Mouse (Mus musculus) midbrain, embryonic 15.5 days (tissue): ENCODE data around the gene Hmgb1. TPM values are rescaled to one million over a fixed set of nuclear protein-coding genes. Genes with fewer than 3 reads are reported as not detected.

Experiments used
- ATAC-seq: fragments of 200-750 bp; cut with Nextera tagmentation; replicated peaks from 2 replicates; pipeline ENCODE4 v1.8.0; 2017; ENCODE audit warnings: moderate TSS enrichment
- H3K27ac ChIP-seq: fragments of 300-500 bp; sonication (generic); 2 replicates; pipeline ENCODE4 v1.5.1; 2015; ENCODE audit warnings: mild to moderate bottlenecking, inconsistent platforms
- H3K27me3 ChIP-seq: fragments of 300-500 bp; sonication (generic); replicated peaks from 2 replicates; pipeline ENCODE4 v1.6.1; 2015; ENCODE audit warnings: inconsistent platforms
- H3K36me3 ChIP-seq: fragments of 300-500 bp; sonication (generic); replicated peaks from 2 replicates; pipeline ENCODE4 v1.6.1; 2015; ENCODE audit warnings: inconsistent platforms
- H3K4me1 ChIP-seq: fragments of 300-500 bp; sonication (generic); 2 replicates; pipeline ENCODE4 v1.6.1; 2015; ENCODE audit warnings: inconsistent platforms
- H3K4me2 ChIP-seq: fragments of 300-500 bp; sonication (generic); 2 replicates; pipeline ENCODE4 v1.6.1; 2015; ENCODE audit warnings: inconsistent platforms, mild to moderate bottlenecking, moderate library complexity
- H3K4me3 ChIP-seq: fragments of 300-500 bp; sonication (generic); 2 replicates; pipeline ENCODE4 v1.5.1; 2015; ENCODE audit warnings: mild to moderate bottlenecking, inconsistent platforms
- H3K9ac ChIP-seq: fragments of 300-500 bp; sonication (generic); 2 replicates; pipeline ENCODE4 v1.6.1; 2015; ENCODE audit warnings: mild to moderate bottlenecking, inconsistent platforms
- H3K9me3 ChIP-seq: fragments of 300-500 bp; sonication (generic); 2 replicates; pipeline ENCODE4 v1.6.1; 2016; ENCODE audit warnings: inconsistent platforms
- WGBS: fragments of 180-500 bp; shearing (Covaris S2); methylation state at CpG from one replicate; pipeline ENCODE4 v1.1.7; 2015; ENCODE audit warnings: mixed read lengths; 5-methylcytosine and 5-hydroxymethylcytosine counted together
- polyA plus RNA-seq: library from polyadenylated mRNA; unstranded; fragments of >200 nt; fragmentation: Nextera tagmentation; extraction: Ambion mirVana; gene quantifications from 2 replicates; pipeline ENCODE4 v1.2.1, GENCODE M21; 2015

Hmgb1 gene
- polyA plus RNA-seq, 1 experiment from 2014 or later: 713 TPM

DNA sequence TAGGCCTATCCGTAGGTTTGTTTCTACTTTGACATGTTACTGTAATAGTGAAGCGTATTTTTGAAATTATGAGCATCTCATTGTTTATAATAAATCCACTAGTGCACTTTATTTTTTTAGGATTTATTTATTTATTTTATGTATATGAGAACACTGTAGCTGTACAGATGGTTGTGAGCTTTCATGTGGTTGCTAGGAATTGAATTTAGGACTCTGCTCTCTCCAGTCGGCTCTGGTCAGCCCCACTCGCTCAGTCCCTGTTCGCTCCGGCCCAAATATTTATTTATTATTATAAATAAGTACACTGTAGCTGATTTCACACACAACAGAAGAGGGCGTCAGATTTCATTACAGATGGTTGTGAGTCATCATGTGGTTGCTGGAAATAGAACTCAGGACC is 24.5 kb upstream of the Hmgb1 start:
- 59% methylated on average over 7 of the region's 7 CpGs for WGBS
- no peak for ATAC-seq
- no peaks in the 10 kb centered on the region for H3K9me3 ChIP-seq
- H3K4me3 ChIP-seq: no peak overlapping the region
- no peak overlapping the region for H3K4me2 ChIP-seq
- H3K4me1 ChIP-seq: peaks cover 17% of the 10 kb centered on the region; the same call in 1 of the 2 replicates
- H3K9ac ChIP-seq: no peak overlapping the region
- no peaks in the 10 kb centered on the region for H3K27me3 ChIP-seq
- no peak overlapping the region for H3K27ac ChIP-seq
- H3K36me3 ChIP-seq: peaks cover 31% of the 10 kb centered on the region

DNA sequence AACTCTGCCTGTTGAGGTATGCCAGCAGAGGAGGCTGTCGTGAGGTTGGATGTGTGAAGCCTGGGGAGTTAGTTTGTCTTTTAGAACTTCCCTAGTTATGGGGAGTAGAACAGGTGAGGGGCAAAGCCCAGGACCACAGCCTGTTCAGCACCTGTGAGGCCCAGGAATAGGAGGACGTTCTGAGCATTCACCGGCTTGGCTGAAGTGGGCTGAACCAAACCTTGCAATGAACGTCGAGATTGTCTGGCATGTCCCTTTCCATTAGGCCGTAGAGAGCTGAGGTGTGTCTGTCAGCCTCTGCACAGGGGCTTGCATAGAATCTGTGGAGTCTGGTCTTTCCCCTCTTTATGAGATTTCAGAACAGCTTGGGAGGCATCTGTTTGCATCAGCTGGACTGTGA is 23.4 kb upstream of the Hmgb1 start:
- H3K4me3 ChIP-seq: no peak overlapping the region
- no peak for ATAC-seq
- H3K4me2 ChIP-seq: no peak overlapping the region
- H3K9me3 ChIP-seq: no peaks in the 10 kb centered on the region
- H3K27ac ChIP-seq: no peak overlapping the region
- 47% methylated on average over 6 of the region's 6 CpGs for WGBS
- peaks cover 30% of the 10 kb centered on the region for H3K36me3 ChIP-seq
- no peaks in the 10 kb centered on the region for H3K27me3 ChIP-seq
- H3K4me1 ChIP-seq: peaks cover 17% of the 10 kb centered on the region; the same call in 1 of the 2 replicates
- H3K9ac ChIP-seq: no peak overlapping the region

DNA sequence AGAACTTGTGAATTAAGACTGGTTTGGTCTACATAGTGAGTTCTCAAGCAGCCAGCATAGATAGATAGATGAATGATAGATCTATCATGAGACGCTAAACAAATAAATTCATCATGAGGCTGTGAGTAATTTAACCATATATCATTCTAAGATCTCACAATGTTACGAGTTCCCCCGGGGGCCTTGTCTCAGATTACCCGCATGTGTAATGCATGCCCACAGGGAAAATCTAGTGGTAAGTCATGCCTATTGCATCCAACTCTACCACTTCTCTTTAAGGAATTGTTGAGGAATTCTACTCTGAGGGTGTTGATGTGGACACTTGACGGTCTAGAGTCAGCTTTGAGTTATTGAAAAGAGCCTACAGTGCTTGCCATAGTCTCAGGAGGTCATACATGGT is 22.0 kb upstream of the Hmgb1 start:
- H3K27me3 ChIP-seq: no peaks in the 10 kb centered on the region
- no peak overlapping the region for H3K4me2 ChIP-seq
- 89% methylated on average over 5 of the region's 5 CpGs for WGBS
- no peak for ATAC-seq
- no peak overlapping the region for H3K9ac ChIP-seq
- no peak overlapping the region for H3K4me3 ChIP-seq
- peaks cover 43% of the 10 kb centered on the region for H3K36me3 ChIP-seq
- H3K27ac ChIP-seq: no peak overlapping the region
- H3K9me3 ChIP-seq: no peaks in the 10 kb centered on the region
- peaks cover 17% of the 10 kb centered on the region; the same call in 1 of the 2 replicates for H3K4me1 ChIP-seq

DNA sequence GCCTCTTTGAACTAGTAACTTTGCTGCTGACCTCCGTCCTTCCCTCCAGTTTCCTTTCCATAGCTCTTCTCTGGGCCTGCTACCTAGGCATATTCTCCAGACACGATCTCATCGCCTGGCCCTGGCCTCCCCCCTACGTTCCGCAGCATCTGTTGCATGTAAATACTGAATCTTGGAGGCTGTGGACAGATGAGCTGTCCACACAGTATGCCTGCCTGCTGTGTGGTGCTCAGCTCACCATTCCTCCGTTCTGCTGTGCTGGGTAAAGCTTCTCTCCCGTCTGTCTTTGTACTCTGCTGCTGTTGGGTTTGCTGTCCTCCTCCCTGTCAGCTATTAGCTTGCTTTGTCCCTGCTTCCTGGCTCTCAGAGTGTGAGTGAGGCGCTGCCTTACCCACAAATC is 21.0 kb upstream of the Hmgb1 start:
- Histone ChIP-seq H3K9ac (no peak overlapping the region), H3K27ac (no peak overlapping the region), H3K27me3 (no peaks in the 10 kb centered on the region), H3K4me1 (peaks cover 17% of the 10 kb centered on the region; the same call in 1 of the 2 replicates), H3K36me3 (peaks cover 43% of the 10 kb centered on the region), H3K4me3 (no peak overlapping the region), H3K4me2 (no peak overlapping the region), H3K9me3 (no peaks in the 10 kb centered on the region)
- WGBS: 71% methylated on average over 8 of the region's 8 CpGs
- ATAC-seq: no peak

DNA sequence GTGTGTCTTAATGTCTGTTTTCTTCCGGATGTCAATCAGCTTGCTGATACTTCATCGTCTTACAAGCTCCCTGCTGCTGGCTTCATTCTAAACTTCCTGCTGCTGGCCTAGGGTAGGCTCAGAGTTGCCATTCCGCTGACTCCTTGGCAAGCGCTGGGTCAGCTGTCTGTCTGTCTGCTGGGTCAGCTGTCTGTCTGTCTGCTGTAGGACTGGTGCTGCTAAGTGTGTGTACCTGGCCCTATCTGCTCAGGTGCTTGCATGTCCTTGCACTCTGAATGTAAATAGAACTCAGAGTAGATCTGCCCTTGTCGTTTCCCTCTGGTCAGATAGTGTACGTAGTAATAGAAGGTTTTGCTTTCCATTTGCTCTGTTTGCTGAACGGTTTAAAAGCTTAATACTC is 20.5 kb upstream of the Hmgb1 start:
- peaks cover 17% of the 10 kb centered on the region; the same call in 1 of the 2 replicates for H3K4me1 ChIP-seq
- ATAC-seq: no peak
- no peak overlapping the region for H3K4me3 ChIP-seq
- no peaks in the 10 kb centered on the region for H3K9me3 ChIP-seq
- no peaks in the 10 kb centered on the region for H3K27me3 ChIP-seq
- peaks cover 43% of the 10 kb centered on the region for H3K36me3 ChIP-seq
- no peak overlapping the region for H3K27ac ChIP-seq
- H3K9ac ChIP-seq: no peak overlapping the region
- no peak overlapping the region for H3K4me2 ChIP-seq
- WGBS: 87% methylated on average over 7 of the region's 7 CpGs

DNA sequence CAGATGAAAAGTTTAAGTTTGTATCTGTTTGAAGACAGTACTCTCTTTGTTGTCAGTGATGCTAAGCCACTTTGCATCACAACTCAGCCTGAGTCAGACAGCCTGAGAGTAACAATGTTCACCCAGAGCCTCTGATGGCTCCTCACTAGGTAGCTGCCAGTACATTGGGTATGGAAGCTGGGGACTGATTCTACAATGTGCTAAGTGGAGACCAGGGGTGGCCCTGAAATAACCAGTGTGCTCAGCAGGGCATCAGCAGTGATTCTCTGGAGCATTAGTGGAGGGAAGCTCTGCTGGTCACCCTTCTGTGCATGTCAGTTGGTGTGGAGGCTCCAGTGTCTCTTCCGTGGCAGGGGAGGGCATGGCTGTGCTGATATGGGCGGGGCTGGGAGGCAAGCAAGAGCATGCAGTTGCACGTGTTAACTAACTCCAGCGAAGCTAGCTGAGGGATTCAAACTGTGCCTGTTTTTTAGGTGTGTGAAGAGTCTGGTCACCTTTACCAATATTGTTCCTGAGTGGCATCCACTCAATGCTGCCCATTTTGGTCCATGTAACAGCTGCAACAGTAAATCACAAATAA is 19.6 kb upstream of the Hmgb1 start:
- no peak overlapping the region for H3K4me2 ChIP-seq
- peaks cover 16% of the 10 kb centered on the region; the same call in 1 of the 2 replicates for H3K4me1 ChIP-seq
- peaks cover 43% of the 10 kb centered on the region for H3K36me3 ChIP-seq
- no peak overlapping the region for H3K27ac ChIP-seq
- no peak overlapping the region for H3K9ac ChIP-seq
- H3K9me3 ChIP-seq: no peaks in the 10 kb centered on the region
- 88% methylated on average over 4 of the region's 4 CpGs for WGBS
- no peak overlapping the region for H3K4me3 ChIP-seq
- ATAC-seq: no peak
- no peaks in the 10 kb centered on the region for H3K27me3 ChIP-seq

DNA sequence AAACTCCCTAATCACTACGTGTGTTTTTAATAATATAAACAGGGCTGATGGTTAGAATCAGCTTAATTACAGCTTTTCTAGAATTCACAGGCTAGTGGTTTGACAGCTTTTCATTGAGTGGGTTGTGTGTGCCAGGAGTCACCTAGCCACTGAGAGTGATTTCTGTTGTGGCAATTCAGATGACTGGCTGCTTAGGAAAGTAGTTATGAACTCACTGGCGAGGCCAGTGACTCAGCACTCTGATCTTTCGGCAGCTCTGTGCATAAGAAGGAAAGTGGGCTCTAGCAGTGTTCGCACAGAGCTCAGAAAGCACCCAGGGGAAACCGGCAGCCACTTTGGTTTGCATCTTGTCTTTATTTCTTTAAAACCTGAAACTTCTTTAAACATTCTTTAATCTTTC is 18.7 kb upstream of the Hmgb1 start:
- 77% methylated on average over 5 of the region's 5 CpGs for WGBS
- peaks cover 43% of the 10 kb centered on the region for H3K36me3 ChIP-seq
- no peak overlapping the region for H3K4me3 ChIP-seq
- H3K27ac ChIP-seq: no peak overlapping the region
- no peak overlapping the region for H3K4me2 ChIP-seq
- H3K9me3 ChIP-seq: no peaks in the 10 kb centered on the region
- H3K9ac ChIP-seq: no peak overlapping the region
- H3K4me1 ChIP-seq: peaks cover 12% of the 10 kb centered on the region; the same call in 1 of the 2 replicates
- ATAC-seq: no peak
- no peaks in the 10 kb centered on the region for H3K27me3 ChIP-seq

DNA sequence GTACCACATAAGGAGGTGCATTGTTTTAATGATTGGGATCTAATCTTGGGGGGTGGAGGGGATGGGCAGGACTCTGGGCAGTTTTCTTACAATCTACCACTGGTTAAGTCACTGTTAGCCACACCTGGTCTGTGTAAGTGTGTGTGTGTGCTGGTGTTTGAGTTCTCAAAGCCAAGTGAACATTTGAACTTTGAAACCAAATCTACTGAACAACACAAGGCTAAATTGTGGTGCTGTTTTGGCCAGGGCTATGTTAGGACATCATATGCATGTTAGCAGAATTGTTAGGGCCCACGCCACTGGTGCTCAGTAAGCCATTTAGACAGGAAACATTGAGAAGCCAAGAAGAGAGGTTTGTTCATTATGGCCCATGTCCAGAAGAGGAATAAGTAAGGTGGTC is 14.5 kb upstream of the Hmgb1 start:
- H3K9me3 ChIP-seq: no peaks in the 10 kb centered on the region
- peaks cover 24% of the 10 kb centered on the region for H3K4me1 ChIP-seq
- no peak overlapping the region for H3K27ac ChIP-seq
- H3K4me2 ChIP-seq: no peak overlapping the region
- H3K9ac ChIP-seq: no peak overlapping the region
- no peak overlapping the region for H3K4me3 ChIP-seq
- 88% methylated on average over 1 of the region's 1 CpGs for WGBS
- H3K27me3 ChIP-seq: no peaks in the 10 kb centered on the region
- ATAC-seq: no peak
- peaks cover 29% of the 10 kb centered on the region for H3K36me3 ChIP-seq

DNA sequence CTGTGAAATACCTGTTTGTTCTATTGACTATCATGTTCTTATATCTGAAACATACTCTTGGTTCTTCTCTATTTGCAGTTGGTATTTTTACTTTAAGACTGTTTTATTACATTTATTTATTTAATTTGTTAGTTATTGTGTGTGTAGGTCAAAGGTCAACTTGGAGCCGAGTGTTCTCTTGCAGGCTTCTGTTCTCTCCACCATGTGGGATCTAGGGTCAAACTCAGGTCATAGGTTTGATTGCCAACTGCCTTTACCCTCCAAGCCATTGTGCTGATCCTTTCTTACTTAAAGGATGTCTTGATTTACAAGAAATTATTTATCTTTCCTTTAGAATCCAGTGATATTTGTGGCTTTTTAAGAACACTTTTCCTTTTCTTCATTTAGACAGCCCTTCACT is 12.3 kb upstream of the Hmgb1 start:
- H3K4me2 ChIP-seq: no peak overlapping the region
- ATAC-seq: no peak
- no peak overlapping the region for H3K9ac ChIP-seq
- H3K36me3 ChIP-seq: peaks cover 22% of the 10 kb centered on the region
- H3K27me3 ChIP-seq: no peaks in the 10 kb centered on the region
- H3K9me3 ChIP-seq: no peaks in the 10 kb centered on the region
- H3K4me1 ChIP-seq: peaks cover 24% of the 10 kb centered on the region
- no peak overlapping the region for H3K4me3 ChIP-seq
- no peak overlapping the region for H3K27ac ChIP-seq
- WGBS: 13% methylated on average over 1 of the region's 1 CpGs

DNA sequence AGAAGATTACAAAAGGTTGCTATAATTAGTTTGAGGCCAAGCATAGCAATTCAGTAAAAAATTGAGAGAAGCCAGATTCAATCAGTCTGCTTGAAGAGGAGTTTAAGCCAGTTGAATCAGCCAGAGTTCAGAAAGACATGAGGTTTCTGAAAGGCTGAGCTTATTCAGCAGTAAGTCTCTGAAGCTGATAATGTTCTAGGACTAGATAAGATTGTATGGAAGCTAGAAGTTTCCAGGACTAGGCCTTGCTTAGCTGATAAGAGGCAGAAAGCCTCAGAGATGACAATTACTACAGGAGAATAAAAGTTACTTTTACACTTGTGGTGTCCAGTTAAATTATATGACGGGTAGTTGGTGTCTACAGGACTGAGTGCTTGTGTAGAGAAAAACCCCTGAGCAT is 5.9 kb upstream of the Hmgb1 start:
- no peak for ATAC-seq
- H3K4me1 ChIP-seq: peaks cover 19% of the 10 kb centered on the region
- no peak overlapping the region for H3K27ac ChIP-seq
- H3K9me3 ChIP-seq: no peaks in the 10 kb centered on the region
- 100% methylated on average over 1 of the region's 1 CpGs for WGBS
- H3K4me2 ChIP-seq: no peak overlapping the region
- peaks cover 39% of the 10 kb centered on the region for H3K36me3 ChIP-seq
- H3K9ac ChIP-seq: no peak overlapping the region
- no peak overlapping the region for H3K4me3 ChIP-seq
- no peaks in the 10 kb centered on the region for H3K27me3 ChIP-seq

DNA sequence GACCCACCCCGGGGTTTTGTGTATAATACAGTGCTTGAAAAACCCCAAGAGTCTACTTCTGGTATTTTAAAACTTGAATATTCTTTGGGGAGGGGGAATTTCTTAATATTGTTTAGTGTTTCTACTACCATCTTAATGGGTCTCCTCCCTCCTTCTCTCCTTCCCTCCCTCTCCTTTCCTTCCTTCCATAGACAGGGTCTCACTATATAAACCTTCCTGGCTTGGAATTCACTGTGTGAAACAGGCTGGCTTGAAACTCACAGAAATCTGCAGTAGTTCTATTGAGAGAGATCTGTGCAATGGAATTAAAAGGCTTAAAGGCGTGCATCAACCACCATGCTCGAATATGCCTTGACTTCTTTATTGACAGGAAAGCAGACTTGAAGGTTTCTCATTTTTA is 1.5 kb upstream of the Hmgb1 start:
- Histone ChIP-seq H3K36me3 (peaks cover 15% of the 10 kb centered on the region), H3K4me2 (peak overlapping the region; percentile 64), H3K27me3 (no peaks in the 10 kb centered on the region), H3K9ac (peak overlapping the region; percentile 79; the same call in 1 of the 2 replicates), H3K9me3 (no peaks in the 10 kb centered on the region), H3K4me1 (peaks cover 25% of the 10 kb centered on the region), H3K27ac (no peak overlapping the region), H3K4me3 (peak overlapping the region; percentile 80)
- no peak for ATAC-seq
- 73% methylated on average over 3 of the region's 3 CpGs for WGBS

DNA sequence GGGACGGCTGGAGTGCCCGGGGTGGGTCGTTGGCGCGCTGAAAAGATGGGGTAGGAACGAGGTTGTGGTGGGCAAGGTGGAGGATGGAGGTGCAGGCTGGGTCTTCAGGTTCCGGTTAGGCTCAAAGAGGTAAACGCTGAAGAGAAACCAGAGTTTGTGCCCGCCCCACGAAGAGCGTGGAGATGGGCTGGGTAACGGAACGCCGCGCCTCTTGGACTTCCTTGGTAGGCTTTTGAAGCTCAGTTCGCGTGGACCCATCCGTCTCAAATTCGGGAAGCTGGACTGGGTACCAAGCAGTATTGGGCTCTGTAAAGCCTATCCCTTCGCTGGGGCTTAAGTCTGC is 526 bp upstream of the Hmgb1 start:
- peak overlapping the region; percentile 80 for H3K4me3 ChIP-seq
- peak overlapping the region; percentile 94 for H3K27ac ChIP-seq
- under 1% methylated on average over 20 of the region's 20 CpGs for WGBS
- H3K36me3 ChIP-seq: peaks cover 5% of the 10 kb centered on the region
- H3K9ac ChIP-seq: peak overlapping the region; percentile 79
- no peak for ATAC-seq
- H3K9me3 ChIP-seq: no peaks in the 10 kb centered on the region
- peaks cover 25% of the 10 kb centered on the region for H3K4me1 ChIP-seq
- H3K4me2 ChIP-seq: peak overlapping the region; percentile 64
- H3K27me3 ChIP-seq: no peaks in the 10 kb centered on the region

DNA sequence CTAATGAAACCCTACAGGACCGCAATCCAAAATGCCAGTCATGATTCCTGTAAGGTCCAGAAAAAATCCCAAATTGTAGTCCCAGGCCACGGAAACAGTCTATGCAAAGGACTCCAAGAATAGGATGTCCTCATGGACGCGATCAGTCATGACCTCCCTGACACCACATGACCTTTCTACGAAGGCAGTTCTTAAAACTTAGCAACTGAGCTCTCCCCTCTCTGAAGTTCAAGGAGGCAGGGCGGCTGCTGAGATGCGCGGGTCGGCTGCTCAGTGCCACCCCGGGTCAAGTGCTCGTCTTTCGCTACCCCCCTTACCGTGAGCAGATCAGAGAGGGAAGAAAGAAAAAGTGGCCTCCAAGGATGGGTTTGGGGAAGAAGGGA is 577 bp downstream of the Hmgb1 start:
- WGBS: under 1% methylated on average over 13 of the region's 13 CpGs
- peak overlapping the region; percentile 57 for H3K4me2 ChIP-seq
- H3K27ac ChIP-seq: peak overlapping the region; percentile 94
- peak overlapping the region; percentile 80 for H3K4me3 ChIP-seq
- peaks cover 25% of the 10 kb centered on the region for H3K4me1 ChIP-seq
- no peaks in the 10 kb centered on the region for H3K27me3 ChIP-seq
- H3K9me3 ChIP-seq: no peaks in the 10 kb centered on the region
- ATAC-seq: peak; percentile 72; the same call in 1 of the 2 replicates
- H3K36me3 ChIP-seq: no peaks in the 10 kb centered on the region
- H3K9ac ChIP-seq: peak overlapping the region; percentile 75
